Mouse (Mus musculus) hindbrain, postnatal 0 days (tissue): Measurements from ENCODE around the gene Rasgef1b. TPM values are rescaled to one million over a fixed set of nuclear protein-coding genes. Genes with fewer than 3 reads are reported as not detected.

Source experiments
- ATAC-seq: fragments of 200-750 bp; cut with Nextera tagmentation; 2 replicates; pipeline ENCODE4 v1.8.0; 2017; ENCODE audit warnings: mild to moderate bottlenecking, moderate TSS enrichment, moderate library complexity
- DNase-seq: peaks from one replicate; pipeline ENCODE4 v3.0.0-alpha.2; 2015; ENCODE audit warnings: low spot score
- H3K27ac ChIP-seq: fragments of 300-500 bp; sonication (generic); 2 replicates; pipeline ENCODE4 v1.5.1; 2014; ENCODE audit warnings: mild to moderate bottlenecking
- H3K27me3 ChIP-seq: fragments of 300-500 bp; sonication (generic); 2 replicates; pipeline ENCODE4 v1.6.1; 2014; ENCODE audit warnings: low read length, mixed read lengths; ENCODE audit not compliant: insufficient read depth
- H3K36me3 ChIP-seq: fragments of 300-500 bp; sonication (generic); 2 replicates; pipeline ENCODE4 v1.6.1; 2014; ENCODE audit warnings: low read length, mixed read lengths; ENCODE audit not compliant: insufficient read depth
- H3K4me1 ChIP-seq: fragments of 300-500 bp; sonication (generic); 2 replicates; pipeline ENCODE4 v1.6.1; 2014; ENCODE audit warnings: antibody characterized with exemption, low read length, mixed read lengths; ENCODE audit not compliant: insufficient read depth
- H3K4me2 ChIP-seq: fragments of 300-500 bp; sonication (generic); 2 replicates; pipeline ENCODE4 v1.6.1; 2014; ENCODE audit warnings: low read depth, mild to moderate bottlenecking, low read length, moderate library complexity, mixed read lengths
- H3K4me3 ChIP-seq: fragments of 300-500 bp; sonication (generic); 2 replicates; pipeline ENCODE4 v1.5.1; 2014; ENCODE audit warnings: low read length
- H3K9ac ChIP-seq: fragments of 300-500 bp; sonication (generic); replicated peaks from 2 replicates; pipeline ENCODE4 v1.6.1; 2014; ENCODE audit warnings: mild to moderate bottlenecking, low read length, moderate library complexity, mixed read lengths
- H3K9me3 ChIP-seq: fragments of 300-500 bp; sonication (generic); 2 replicates; pipeline ENCODE4 v1.6.1; 2016; ENCODE audit warnings: low read length, mixed read lengths
- CTCF ChIP-seq: IDR thresholded peaks from 2 replicates; pipeline ENCODE4 v1.5.1; 2016; ENCODE audit warnings: antibody characterized with exemption, control low read depth, low read depth
- WGBS: fragments of 180-500 bp; shearing (Covaris S2); extraction: QIAGEN DNeasy Blood & Tissue Kit; methylation state at CpG from one replicate; pipeline ENCODE4 v1.1.7; 2014; 5-methylcytosine and 5-hydroxymethylcytosine counted together
- polyA plus RNA-seq: library from polyadenylated mRNA; unstranded; fragments of >200 nt; fragmentation: Nextera tagmentation; extraction: Ambion mirVana; gene quantifications from 2 replicates; pipeline ENCODE4 v1.2.1, GENCODE M21; 2015
- total RNA-seq: library from RNA; depleted of rRNA; stranded (reverse); fragments of >200 nt; gene quantifications from 2 replicates; pipeline ENCODE4 v1.2.3, GENCODE M21; 2014

The Rasgef1b gene
- total and polyA plus RNA-seq, 2 experiments from 2014 or later: 32.0 to 39.9 TPM

- DNase-seq: peak; percentile 55
- Histone ChIP-seq H3K9me3 (no peaks in the 10 kb centered on the region), H3K9ac (no peak overlapping the region), H3K27me3 (no peaks in the 10 kb centered on the region), H3K27ac (no peak overlapping the region), H3K4me1 (no peaks in the 10 kb centered on the region), H3K36me3 (no peaks in the 10 kb centered on the region), H3K4me3 (no peak overlapping the region), H3K4me2 (no peak overlapping the region)
- no peak for TF ChIP-seq CTCF
- 20% methylated on average over 2 of the region's 2 CpGs for WGBS
- no peak for ATAC-seq
Measured at GRCm38 (mm10) chr5:99402784-99403183, 326.1 kb downstream of the Rasgef1b start.

- DNase-seq (no peak), ATAC-seq (peak; percentile 39)
- H3K9ac ChIP-seq: no peak overlapping the region
- no peaks in the 10 kb centered on the region for H3K27me3 ChIP-seq
- no peaks in the 10 kb centered on the region for H3K9me3 ChIP-seq
- 26% methylated on average over 7 of the region's 7 CpGs for WGBS
- no peak for TF ChIP-seq CTCF
- H3K36me3 ChIP-seq: no peaks in the 10 kb centered on the region
- H3K27ac ChIP-seq: no peak overlapping the region
- H3K4me3 ChIP-seq: no peak overlapping the region
- no peaks in the 10 kb centered on the region for H3K4me1 ChIP-seq
- H3K4me2 ChIP-seq: no peak overlapping the region
Measured at GRCm38 (mm10) chr5:99402297-99402696, 326.6 kb downstream of the Rasgef1b start.

GRCm38 (mm10) chr5:99399855-99400626, 328.8 kb downstream of the Rasgef1b start:
- Histone ChIP-seq H3K4me2 (no peak overlapping the region), H3K4me3 (no peak overlapping the region), H3K9ac (no peak overlapping the region), H3K4me1 (no peaks in the 10 kb centered on the region), H3K27ac (no peak overlapping the region), H3K9me3 (no peaks in the 10 kb centered on the region), H3K36me3 (no peaks in the 10 kb centered on the region), H3K27me3 (no peaks in the 10 kb centered on the region)
- no peak for TF ChIP-seq CTCF
- DNase-seq: no peak
- 65% methylated on average over 7 of the region's 7 CpGs for WGBS
- no peak for ATAC-seq

- Histone ChIP-seq H3K27me3 (no peaks in the 10 kb centered on the region), H3K4me1 (no peaks in the 10 kb centered on the region), H3K27ac (no peak overlapping the region), H3K36me3 (no peaks in the 10 kb centered on the region), H3K4me2 (no peak overlapping the region), H3K4me3 (no peak overlapping the region), H3K9me3 (no peaks in the 10 kb centered on the region), H3K9ac (no peak overlapping the region)
- TF ChIP-seq CTCF: no peak
- no peak for ATAC-seq
- DNase-seq: no peak
- 65% methylated on average over 5 of the region's 5 CpGs for WGBS
Measured at GRCm38 (mm10) chr5:99398472-99399070, 330.3 kb downstream of the Rasgef1b start.

- no peaks in the 10 kb centered on the region for H3K27me3 ChIP-seq
- no peaks in the 10 kb centered on the region for H3K4me1 ChIP-seq
- ATAC-seq (peak; percentile 40; the same call in 1 of the 2 replicates), DNase-seq (no peak)
- 88% methylated on average over 5 of the region's 5 CpGs for WGBS
- no peak overlapping the region for H3K4me3 ChIP-seq
- no peak overlapping the region for H3K9ac ChIP-seq
- no peak for TF ChIP-seq CTCF
- H3K9me3 ChIP-seq: no peaks in the 10 kb centered on the region
- no peaks in the 10 kb centered on the region for H3K36me3 ChIP-seq
- H3K27ac ChIP-seq: no peak overlapping the region
- no peak overlapping the region for H3K4me2 ChIP-seq
Measured at GRCm38 (mm10) chr5:99394578-99394977, 334.3 kb downstream of the Rasgef1b start.

- H3K4me2 ChIP-seq: no peak overlapping the region
- ATAC-seq: no peak
- TF ChIP-seq CTCF: no peak
- no peaks in the 10 kb centered on the region for H3K9me3 ChIP-seq
- no peaks in the 10 kb centered on the region for H3K36me3 ChIP-seq
- WGBS: 32% methylated on average over 3 of the region's 3 CpGs
- H3K4me3 ChIP-seq: no peak overlapping the region
- DNase-seq: no peak
- H3K27ac ChIP-seq: no peak overlapping the region
- no peak overlapping the region for H3K9ac ChIP-seq
- H3K27me3 ChIP-seq: no peaks in the 10 kb centered on the region
- no peaks in the 10 kb centered on the region for H3K4me1 ChIP-seq
Measured at GRCm38 (mm10) chr5:99391525-99391924, 337.3 kb downstream of the Rasgef1b start.

- no peak overlapping the region for H3K27ac ChIP-seq
- no peak for TF ChIP-seq CTCF
- H3K36me3 ChIP-seq: no peaks in the 10 kb centered on the region
- H3K4me2 ChIP-seq: no peak overlapping the region
- ATAC-seq (no peak), DNase-seq (no peak)
- no peaks in the 10 kb centered on the region for H3K27me3 ChIP-seq
- H3K4me3 ChIP-seq: no peak overlapping the region
- 47% methylated on average over 7 of the region's 7 CpGs for WGBS
- no peak overlapping the region for H3K9ac ChIP-seq
- no peaks in the 10 kb centered on the region for H3K9me3 ChIP-seq
- no peaks in the 10 kb centered on the region for H3K4me1 ChIP-seq
Measured at GRCm38 (mm10) chr5:99390776-99391175, 338.1 kb downstream of the Rasgef1b start.
